In the genomic region with DNA sequence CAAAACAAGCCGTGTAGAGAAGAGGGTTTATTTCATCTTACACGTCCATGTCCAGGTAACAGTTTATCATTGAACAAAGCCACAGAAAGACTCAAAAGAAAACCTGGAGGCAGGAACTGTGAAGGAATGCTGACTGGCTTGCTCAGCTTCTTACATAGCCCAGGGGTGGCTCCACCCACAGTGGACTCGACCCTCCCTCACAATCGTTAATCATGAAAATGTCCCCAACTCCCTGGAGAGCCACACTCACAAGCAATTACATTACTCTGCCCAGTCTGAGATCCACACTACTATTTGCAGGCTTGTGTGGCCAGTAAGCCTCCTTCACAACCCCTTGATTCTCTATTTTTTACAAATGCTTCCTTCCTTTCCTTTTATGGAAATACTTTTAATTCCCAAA, we compare ENCODE assay signal across 17 mouse cellular contexts. TPM values are rescaled to one million over a fixed set of nuclear protein-coding genes. Genes with fewer than 3 reads are reported as not detected.
DNase-seq lines count a peak whose midpoint lies in the region; ATAC-seq lines count a peak whose summit lies in the region.
"Had no signal": no experiment of that assay in that cellular context is flagged by ENCODE, and none has a peak within 500 bp of the region (broad histone marks: within the 10 kb centered on the region; RNA-seq: fewer than 3 reads in every experiment).

No protein-coding gene starts in this region.

- H3K27me3 ChIP-seq in kidney, embryonic 15.5 days: no peaks in the 10 kb centered on the region
- H3K27me3 ChIP-seq in embryonic facial prominence, embryonic 11.5 days (ENCODE audit: control insufficient read depth, insufficient read depth, low read length): no peaks in the 10 kb centered on the region
- H3K27me3 ChIP-seq in midbrain, embryonic 16.5 days (ENCODE audit: control insufficient read depth, insufficient read depth, low read depth, low read length): no peaks in the 10 kb centered on the region
- H3K27me3 ChIP-seq: heart, embryonic 13.5 days; liver, embryonic 13.5 days had no signal

- no peaks in the 10 kb centered on the region for H3K36me3 ChIP-seq in kidney, embryonic 15.5 days
- no peaks in the 10 kb centered on the region for H3K36me3 ChIP-seq in embryonic facial prominence, embryonic 11.5 days (replicated peaks; ENCODE audit: control insufficient read depth, insufficient read depth, low read depth, low read length)
- no peaks in the 10 kb centered on the region for H3K36me3 ChIP-seq in midbrain, embryonic 16.5 days (ENCODE audit: control insufficient read depth, insufficient read depth, low read length)
- H3K36me3 ChIP-seq: heart, embryonic 13.5 days; liver, embryonic 13.5 days; midbrain, embryonic 10.5 days had no signal

- ATAC-seq in kidney, embryonic 15.5 days (replicated peaks; ENCODE audit: low FRiP score): peak; percentile 93
- ATAC-seq in embryonic facial prominence, embryonic 11.5 days (replicated peaks; ENCODE audit: insufficient number of reproducible peaks, low FRiP score, low TSS enrichment, low read depth): no peak
- ATAC-seq in CD4-positive, CD25-positive, alpha-beta regulatory T cell, adult 4 months: no peak
- ATAC-seq in midbrain, embryonic 16.5 days: no peak
- ATAC-seq: forebrain, embryonic 16.5 days had no signal

- 9% methylated on average over 4 of the region's 4 CpGs for WGBS in kidney, embryonic 15.5 days
- 28% methylated on average over 4 of the region's 4 CpGs for WGBS in embryonic facial prominence, embryonic 11.5 days
- WGBS in midbrain, embryonic 16.5 days: 47% methylated on average over 4 of the region's 4 CpGs

- H3K4me3 ChIP-seq in kidney, embryonic 15.5 days (replicated peaks): no peak overlapping the region
- no peak overlapping the region for H3K4me3 ChIP-seq in embryonic facial prominence, embryonic 11.5 days (ENCODE audit: low read depth, low read length)
- H3K4me3 ChIP-seq in midbrain, embryonic 16.5 days (ENCODE audit: low read depth, low read length): no peak overlapping the region
- H3K4me3 ChIP-seq: heart, embryonic 13.5 days; liver, embryonic 13.5 days; midbrain, embryonic 10.5 days had no signal

- H3K9me3 ChIP-seq in kidney, embryonic 15.5 days (replicated peaks): no peaks in the 10 kb centered on the region
- H3K9me3 ChIP-seq in embryonic facial prominence, embryonic 11.5 days (replicated peaks; ENCODE audit: control insufficient read depth, low read length): no peaks in the 10 kb centered on the region
- H3K9me3 ChIP-seq in midbrain, embryonic 16.5 days (replicated peaks; ENCODE audit: control insufficient read depth, low read length, poor library complexity, severe bottlenecking): no peaks in the 10 kb centered on the region
- H3K9me3 ChIP-seq: heart, embryonic 13.5 days; liver, embryonic 13.5 days; midbrain, embryonic 10.5 days had no signal

- H3K9ac ChIP-seq in kidney, embryonic 15.5 days: no peak overlapping the region
- H3K9ac ChIP-seq in embryonic facial prominence, embryonic 11.5 days (replicated peaks; ENCODE audit: low read length): no peak overlapping the region
- no peak overlapping the region for H3K9ac ChIP-seq in midbrain, embryonic 16.5 days (ENCODE audit: low read depth, low read length)
- H3K9ac ChIP-seq: heart, embryonic 13.5 days; liver, embryonic 13.5 days had no signal

- H3K4me1 ChIP-seq in kidney, embryonic 15.5 days: peaks cover 10% of the 10 kb centered on the region
- no peaks in the 10 kb centered on the region for H3K4me1 ChIP-seq in embryonic facial prominence, embryonic 11.5 days (ENCODE audit: control insufficient read depth, insufficient read depth, low read length)
- H3K4me1 ChIP-seq in midbrain, embryonic 16.5 days (ENCODE audit: control insufficient read depth, insufficient read depth, low read length): no peaks in the 10 kb centered on the region
- H3K4me1 ChIP-seq: heart, embryonic 13.5 days had no signal

- no peak for DNase-seq in kidney, adult 11 months
- peak; percentile 29 for DNase-seq in ZHBTc4 (ENCODE audit: low read depth, low spot score)
- peak; percentile 45 for DNase-seq in embryonic facial prominence, embryonic 11.5 days (ENCODE audit: low spot score)
- peak; percentile 30 for DNase-seq in neural tube, embryonic 10.5 days (ENCODE audit: extremely low spot score, low spot score)
- no peak for DNase-seq in thymus, postnatal 25 days
- DNase-seq: B cell, adult 2 months; cerebellum, postnatal 25 days; gastrocnemius, postnatal 25 days; liver, embryonic 13.5 days; lung, postnatal 14 days; right cerebral cortex, adult 18-20 months had no signal

- H3K27ac ChIP-seq in kidney, embryonic 15.5 days: peak overlapping the region; percentile 60; the same call in 1 of the 2 replicates
- H3K27ac ChIP-seq in embryonic facial prominence, embryonic 11.5 days (replicated peaks; ENCODE audit: low read depth, low read length): no peak overlapping the region
- no peak overlapping the region for H3K27ac ChIP-seq in midbrain, embryonic 16.5 days (ENCODE audit: low read length)
- H3K27ac ChIP-seq: heart, embryonic 13.5 days; liver, embryonic 13.5 days; midbrain, embryonic 10.5 days had no signal

- peak overlapping the region; percentile 10; the same call in 1 of the 2 replicates for H3K4me2 ChIP-seq in kidney, embryonic 15.5 days
- H3K4me2 ChIP-seq in embryonic facial prominence, embryonic 11.5 days (ENCODE audit: low read depth, low read length): no peak overlapping the region
- H3K4me2 ChIP-seq in midbrain, embryonic 16.5 days (ENCODE audit: low read length): no peak overlapping the region
- H3K4me2 ChIP-seq: heart, embryonic 13.5 days; liver, embryonic 13.5 days had no signal

RNA-seq across cellular contexts. Expression of a gene that starts 32.4 kb away (rescaled TPM):
- polyA plus RNA-seq in kidney, embryonic 15.5 days (2015; fragmentation: Nextera tagmentation; extraction: Ambion mirVana): 4.1 and 4.9 TPM in 2 replicates
- polyA plus RNA-seq in embryonic facial prominence, embryonic 11.5 days (2014; fragmentation: Nextera tagmentation; extraction: Ambion mirVana): 2.3 and 2.5 TPM in 2 replicates
- polyA plus RNA-seq in CD4-positive, CD25-positive, alpha-beta regulatory T cell, adult 4 months (2017; shearing (Covaris generic)): not detected
- polyA plus RNA-seq in midbrain, embryonic 16.5 days (2015; fragmentation: Nextera tagmentation; extraction: Ambion mirVana): 3.2 and 3.5 TPM in 2 replicates

RNA-seq across cellular contexts. Expression of a gene that starts 33.1 kb away (rescaled TPM):
- 1.9 and 2.1 TPM in 2 replicates for polyA plus RNA-seq in kidney, embryonic 15.5 days (2015; fragmentation: Nextera tagmentation; extraction: Ambion mirVana)
- polyA plus RNA-seq in embryonic facial prominence, embryonic 11.5 days (2014; fragmentation: Nextera tagmentation; extraction: Ambion mirVana): 0.85 and 1.7 TPM in 2 replicates
- 1 to 10 TPM in 1 of 2 experiments, under 1 TPM in 1; 0.81 to 1.0 TPM for polyA plus RNA-seq in CD4-positive, CD25-positive, alpha-beta regulatory T cell, adult 4 months (2017; shearing (Covaris generic))
- 1.8 and 2.3 TPM in 2 replicates for polyA plus RNA-seq in midbrain, embryonic 16.5 days (2015; fragmentation: Nextera tagmentation; extraction: Ambion mirVana)

RNA-seq across cellular contexts. Expression of a gene that starts 36.7 kb away (rescaled TPM):
- 1.1 and 1.2 TPM in 2 replicates for polyA plus RNA-seq in kidney, embryonic 15.5 days (2015; fragmentation: Nextera tagmentation; extraction: Ambion mirVana)
- 2.2 and 2.5 TPM in 2 replicates for polyA plus RNA-seq in embryonic facial prominence, embryonic 11.5 days (2014; fragmentation: Nextera tagmentation; extraction: Ambion mirVana)
- under 1 TPM; 0.57 to 0.90 TPM for polyA plus RNA-seq in CD4-positive, CD25-positive, alpha-beta regulatory T cell, adult 4 months (2017; shearing (Covaris generic))
- polyA plus RNA-seq in midbrain, embryonic 16.5 days (2015; fragmentation: Nextera tagmentation; extraction: Ambion mirVana): 0.84 and 1.4 TPM in 2 replicates

RNA-seq across cellular contexts. Expression of a gene that starts 41.0 kb away (rescaled TPM):
- polyA plus RNA-seq in kidney, embryonic 15.5 days (2015; fragmentation: Nextera tagmentation; extraction: Ambion mirVana): 131 and 132 TPM in 2 replicates
- 140 TPM in 2 replicates for polyA plus RNA-seq in embryonic facial prominence, embryonic 11.5 days (2014; fragmentation: Nextera tagmentation; extraction: Ambion mirVana)
- 100 to 1,000 TPM; 101 to 124 TPM for polyA plus RNA-seq in CD4-positive, CD25-positive, alpha-beta regulatory T cell, adult 4 months (2017; shearing (Covaris generic))
- polyA plus RNA-seq in midbrain, embryonic 16.5 days (2015; fragmentation: Nextera tagmentation; extraction: Ambion mirVana): 137 and 141 TPM in 2 replicates

RNA-seq across cellular contexts. Expression of a gene that starts 41.2 kb away (rescaled TPM):
- 1,044 and 1,085 TPM in 2 replicates for polyA plus RNA-seq in kidney, embryonic 15.5 days (2015; fragmentation: Nextera tagmentation; extraction: Ambion mirVana)
- 1,128 and 1,148 TPM in 2 replicates for polyA plus RNA-seq in embryonic facial prominence, embryonic 11.5 days (2014; fragmentation: Nextera tagmentation; extraction: Ambion mirVana)
- 1,000 to 10,000 TPM; 1,861 to 2,080 TPM for polyA plus RNA-seq in CD4-positive, CD25-positive, alpha-beta regulatory T cell, adult 4 months (2017; shearing (Covaris generic))
- polyA plus RNA-seq in midbrain, embryonic 16.5 days (2015; fragmentation: Nextera tagmentation; extraction: Ambion mirVana): 563 and 566 TPM in 2 replicates

Comparison
In these comparisons a context has a peak if more than half of its experiments do, and no peak if none do; other contexts are left out.
1. DNase-seq: peak in ZHBTc4 (single experiment), embryonic facial prominence, embryonic 11.5 days (single experiment) and neural tube, embryonic 10.5 days (single experiment); none in kidney, adult 11 months (single experiment) and thymus, postnatal 25 days (single experiment).